Mouse (Mus musculus): ENCODE data around the gene Gm20896.
"Not testable (repeated sequence)": the region's sequence is repeated elsewhere in the genome, so short reads cannot be mapped to it uniquely, and the experiment has no call there.

Gene Gm20896

DNA sequence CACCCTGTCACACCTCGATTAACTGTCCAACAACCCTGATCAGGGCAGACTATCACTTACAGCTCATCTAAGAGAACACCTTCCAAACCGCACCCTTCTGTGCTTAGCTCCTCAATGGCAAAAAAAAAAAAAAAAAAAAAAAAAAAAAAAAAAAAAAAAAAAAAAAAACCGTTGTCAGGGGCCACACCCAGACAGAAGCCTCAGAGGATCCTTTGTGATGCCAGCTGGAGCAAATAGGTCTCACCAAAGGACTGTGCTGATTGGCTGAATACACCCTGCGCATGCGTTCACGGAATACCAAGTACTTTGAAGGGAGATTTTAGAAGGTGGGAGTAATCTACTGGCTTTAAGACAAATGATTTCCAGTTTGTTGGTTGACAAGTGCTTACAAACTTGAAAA lies at the start of gene Gm20896:
Gm20896 (minus strand) TSS at position 101 of the 400 bp plus-strand sequence.
- DNase-seq = not testable (repeated sequence)
